Mouse (Mus musculus): Measurements from ENCODE around the gene Rbm20.
"Not testable (repeated sequence)": the region's sequence is repeated elsewhere in the genome, so short reads cannot be mapped to it uniquely, and the experiment has no call there.

Gene Rbm20

GRCm38 (mm10) chr19:53902739-53903487 is 225.8 kb downstream of the Rbm20 start:
- DNase-seq (ENCODE audit: low spot score in 2 of 2): peak; percentile 94 to 95

GRCm38 (mm10) chr19:53903507-53904321 is 226.6 kb downstream of the Rbm20 start:
- DNase-seq (ENCODE audit: low spot score in 2 of 2): peak; percentile 41 to 50

DNA sequence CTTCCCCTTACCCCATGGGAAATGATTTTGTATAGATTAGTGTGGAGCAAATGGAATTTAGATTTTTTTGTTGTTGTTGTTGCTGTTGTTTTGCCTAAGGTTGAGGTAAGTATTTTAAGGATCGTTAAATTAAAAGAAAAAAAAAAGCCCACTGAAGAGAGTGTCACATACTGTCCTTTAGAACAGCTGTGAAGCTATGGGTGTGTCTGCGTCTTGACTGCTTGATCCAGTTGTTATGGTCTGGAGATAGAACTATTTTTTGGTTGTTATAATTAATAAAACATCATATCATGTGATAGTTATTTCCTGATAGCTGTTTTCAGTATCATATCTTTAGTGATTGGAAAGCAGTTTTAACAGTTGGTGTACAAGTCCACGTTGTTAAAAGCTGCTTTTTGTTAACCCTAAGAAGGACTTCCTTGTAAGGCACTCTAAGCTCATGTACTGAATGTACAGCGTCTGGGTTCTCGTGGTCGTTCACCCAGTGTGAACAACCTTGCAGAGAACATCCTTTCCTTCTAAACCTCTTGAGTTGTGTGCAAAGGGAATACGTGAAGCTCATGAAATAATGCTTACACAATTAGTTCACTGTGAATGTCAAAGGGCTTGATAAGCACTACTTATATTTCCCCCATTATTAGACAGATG is 227.9 kb downstream of the Rbm20 start:
- no peak for DNase-seq (ENCODE audit: low spot score in 2 of 2)

DNA sequence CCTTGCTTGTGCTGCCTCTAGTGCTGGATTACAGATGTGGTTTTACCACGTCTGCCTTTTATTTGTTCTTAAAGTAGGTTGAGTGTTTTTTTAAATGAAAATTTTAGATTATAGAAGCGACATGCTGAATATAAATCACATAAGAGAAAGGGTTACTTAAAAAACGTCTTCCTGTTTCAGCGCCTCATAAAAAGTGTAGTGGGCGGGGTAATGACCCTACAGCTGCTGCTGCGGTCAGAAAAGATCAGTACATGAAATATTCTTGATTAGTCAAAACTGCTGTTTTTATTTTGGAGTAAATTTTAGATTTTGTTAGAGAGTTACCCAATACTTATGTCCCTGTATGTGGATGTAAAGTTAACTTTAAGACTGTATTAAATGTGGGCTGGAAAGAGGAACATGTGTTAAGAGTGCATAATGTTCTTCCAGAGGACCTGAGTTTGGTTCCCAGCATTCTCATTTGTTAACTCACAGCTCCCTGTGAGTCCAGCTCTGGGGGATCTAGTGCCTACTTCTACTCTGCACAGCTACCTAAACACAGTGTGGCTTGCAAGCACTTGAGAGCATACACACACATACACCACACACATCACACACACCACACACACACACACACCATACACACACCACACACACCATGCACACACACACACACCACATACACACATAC is 229.1 kb downstream of the Rbm20 start:
- no peak for DNase-seq (ENCODE audit: low spot score in 2 of 2)

DNA sequence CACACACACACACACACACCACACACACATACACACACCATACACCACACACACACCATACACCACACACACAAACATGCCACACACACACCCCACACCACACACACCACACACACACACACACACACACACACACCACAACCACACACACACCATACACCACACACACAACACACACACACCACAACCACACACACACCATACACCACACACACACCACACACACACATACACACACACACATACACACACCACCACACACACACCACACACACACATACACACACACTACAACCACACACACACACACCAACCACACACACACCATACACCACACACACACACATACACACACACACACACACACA is 229.6 kb downstream of the Rbm20 start:
- not testable (repeated sequence) for DNase-seq (ENCODE audit: low spot score in 2 of 2)

GRCm38 (mm10) chr19:53914950-53915349 is 237.8 kb downstream of the Rbm20 start:
- DNase-seq (ENCODE audit: low spot score in 2 of 2): no peak
